ENCODE assay signal across 27 mouse cellular contexts in the genomic region with DNA sequence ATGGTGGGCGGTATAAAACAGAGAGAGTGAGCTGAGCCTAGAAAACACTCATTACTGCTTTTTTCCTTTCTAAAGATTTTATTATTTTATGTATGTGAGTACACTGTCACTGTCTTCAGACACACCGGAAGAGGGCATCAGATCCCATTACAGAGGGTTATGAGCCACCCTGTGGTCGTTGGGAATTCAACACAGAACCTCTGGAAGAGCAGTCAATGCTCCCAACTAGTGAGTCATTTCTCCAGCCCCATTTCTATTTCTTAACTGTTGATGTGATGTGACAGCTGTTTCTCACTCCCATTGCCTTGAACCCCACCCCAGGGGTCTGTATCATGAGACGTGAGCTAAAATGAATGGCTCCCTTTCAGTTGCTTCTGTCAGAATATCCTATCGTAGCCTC.
"Had no signal": no experiment of that assay in that cellular context is flagged by ENCODE, and none has a peak within 500 bp of the region (broad histone marks: within the 10 kb centered on the region; RNA-seq: fewer than 3 reads in every experiment).

No protein-coding gene starts in this region.

- H3K27me3 ChIP-seq: heart, embryonic 13.5 days; heart, embryonic 15.5 days; hindbrain, embryonic 13.5 days; hindbrain, embryonic 15.5 days; kidney, embryonic 15.5 days; limb, embryonic 12.5 days; liver, embryonic 15.5 days had no signal

- H3K36me3 ChIP-seq: heart, embryonic 13.5 days; heart, embryonic 15.5 days; hindbrain, embryonic 13.5 days; hindbrain, embryonic 15.5 days; kidney, embryonic 15.5 days; limb, embryonic 10.5 days; limb, embryonic 12.5 days; liver, embryonic 13.5 days; liver, embryonic 15.5 days had no signal

- H3K4me3 ChIP-seq: heart, adult 2 months; heart, embryonic 13.5 days; heart, embryonic 15.5 days; hindbrain, embryonic 13.5 days; hindbrain, embryonic 15.5 days; kidney, embryonic 15.5 days; limb, embryonic 10.5 days; limb, embryonic 12.5 days; liver, embryonic 13.5 days; liver, embryonic 15.5 days had no signal

- H3K4me1 ChIP-seq: heart, embryonic 15.5 days; hindbrain, embryonic 13.5 days; hindbrain, embryonic 15.5 days; liver, embryonic 13.5 days had no signal

- H3K9ac ChIP-seq: heart, embryonic 13.5 days; heart, embryonic 15.5 days; hindbrain, embryonic 13.5 days; hindbrain, embryonic 15.5 days; kidney, embryonic 15.5 days; limb, embryonic 12.5 days; liver, embryonic 13.5 days; liver, embryonic 15.5 days had no signal

- H3K9me3 ChIP-seq: heart, embryonic 13.5 days; heart, embryonic 15.5 days; hindbrain, embryonic 13.5 days; hindbrain, embryonic 15.5 days; kidney, embryonic 15.5 days; limb, embryonic 10.5 days; limb, embryonic 12.5 days; liver, embryonic 13.5 days; liver, embryonic 15.5 days had no signal

- ATAC-seq: hindbrain, postnatal 0 days; intestine, embryonic 16.5 days had no signal

- H3K27ac ChIP-seq: heart, adult 2 months; heart, embryonic 13.5 days; heart, embryonic 15.5 days; hindbrain, embryonic 13.5 days; hindbrain, embryonic 15.5 days; hindbrain, postnatal 0 days; kidney, embryonic 15.5 days; kidney, postnatal 0 days; limb, embryonic 10.5 days; limb, embryonic 12.5 days; liver, embryonic 13.5 days; liver, embryonic 15.5 days had no signal

- DNase-seq: gastrocnemius, postnatal 14 days; gastrocnemius, postnatal 36 days; heart, adult 11 months; heart, adult 2 months; heart, postnatal 14 days; heart, postnatal 36 days; kidney, adult 11 months; kidney, adult 2 months; kidney, adult 9 months; kidney, postnatal 14 days; kidney, postnatal 36 days; layer of hippocampus, postnatal 36 days; liver; liver, embryonic 13.5 days had no signal

- H3K4me2 ChIP-seq: heart, embryonic 11.5 days; heart, embryonic 13.5 days; heart, embryonic 15.5 days; hindbrain, embryonic 13.5 days; hindbrain, embryonic 15.5 days; kidney, embryonic 15.5 days; limb, embryonic 12.5 days; liver, embryonic 11.5 days; liver, embryonic 13.5 days; liver, embryonic 15.5 days had no signal
